Mouse (Mus musculus) G1E (cell line): Measurements from ENCODE around the gene Prr14l.
"Not testable (repeated sequence)": the region's sequence is repeated elsewhere in the genome, so short reads cannot be mapped to it uniquely, and the experiment has no call there.

ENCODE experiments used
- CTCF ChIP-seq: IDR thresholded peaks from 2 replicates; pipeline ENCODE4 v1.5.1; 2012; ENCODE audit warnings: low read depth, low read length, inconsistent platforms, mixed read lengths
- GATA1 ChIP-seq: IDR thresholded peaks from 2 replicates; pipeline ENCODE4 v1.6.1; 2012; ENCODE audit warnings: borderline replicate concordance, low read length, inconsistent platforms, mixed read lengths

- not testable (repeated sequence) for TF ChIP-seq CTCF, GATA1
Observed at GRCm38 (mm10) chr5:32849580-32849979, 4.5 kb downstream of the Prr14l start.
